Mouse (Mus musculus) left cerebral cortex, adult 2 months (tissue): Measurements from ENCODE around the gene Rbm11. TPM values are rescaled to one million over a fixed set of nuclear protein-coding genes. Genes with fewer than 3 reads are reported as not detected.

Experiments used
- DNase-seq, 2 experiments: peaks; one replicate each; pipeline ENCODE4 v3.0.0; 2021 to 2022; ENCODE audit warnings: low spot score in 2 of 2, mixed read lengths in 1 of 2; ENCODE audit errors: extremely low spot score in 1 of 2
- H3K27ac ChIP-seq: fragments of 200-600 bp; 2 replicates; pipeline ENCODE4 v1.8.1; 2022
- H3K4me3 ChIP-seq: fragments of 200-600 bp; 2 replicates; pipeline ENCODE4 v1.8.1; 2022
- CTCF ChIP-seq: fragments of 200-600 bp; IDR thresholded peaks from 2 replicates; pipeline ENCODE4 v1.8.1; 2022; ENCODE audit warnings: antibody characterized with exemption, mild to moderate bottlenecking, moderate library complexity
- intact Hi-C: fragments of 180-260 bp; cut with DNase I; formaldehyde crosslinking; loops from one replicate; pipeline ENCODE4 v1.15.1; 2025
- long read RNA-seq, 2 experiments: library from polyadenylated mRNA; stranded (forward); transcript quantifications; one replicate each; pipeline ENCODE4 v2.0.0; 2021; ENCODE audit warnings: borderline mapping rate in 2 of 2
- total RNA-seq, 2 experiments: library from RNA; stranded (reverse); gene quantifications; 2 replicates each; pipeline ENCODE4 v1.2.3; 2021

Rbm11 gene
- 1 to 10 TPM; 4.5 to 5.2 TPM for total RNA-seq
- long read RNA-seq, experiment 1, partial matches to known transcripts: 0 of 3 reads
- long read RNA-seq, experiment 1, other reads (novel, unspliced or antisense): 2 of 3 reads
- long read RNA-seq, experiment 2: 0 reads

- TF ChIP-seq CTCF: no peak
- DNase-seq: peak; percentile 82
- intact Hi-C loops: no loop called here
- Histone ChIP-seq H3K27ac (peak within 1 kb of the TSS; percentile 90), H3K4me3 (peak within 1 kb of the TSS; percentile 86)
Measured at GRCm38 (mm10) chr16:75592671-75593500, at the start of gene Rbm11. TSS of gene Rbm11 (plus strand) at chr16:75592844.

- H3K27ac ChIP-seq: no peak overlapping the region
- DNase-seq: no peak
- no peak overlapping the region for H3K4me3 ChIP-seq
- no peak for TF ChIP-seq CTCF
- intact Hi-C loops: no loop called here
Measured at GRCm38 (mm10) chr16:75545310-75545709, 47.3 kb upstream of the Rbm11 start.

GRCm38 (mm10) chr16:75562910-75563309 is 29.7 kb upstream of the Rbm11 start:
- Histone ChIP-seq H3K4me3 (no peak overlapping the region), H3K27ac (no peak overlapping the region)
- no peak for DNase-seq
- intact Hi-C loops: no loop called here
- no peak for TF ChIP-seq CTCF

DNA sequence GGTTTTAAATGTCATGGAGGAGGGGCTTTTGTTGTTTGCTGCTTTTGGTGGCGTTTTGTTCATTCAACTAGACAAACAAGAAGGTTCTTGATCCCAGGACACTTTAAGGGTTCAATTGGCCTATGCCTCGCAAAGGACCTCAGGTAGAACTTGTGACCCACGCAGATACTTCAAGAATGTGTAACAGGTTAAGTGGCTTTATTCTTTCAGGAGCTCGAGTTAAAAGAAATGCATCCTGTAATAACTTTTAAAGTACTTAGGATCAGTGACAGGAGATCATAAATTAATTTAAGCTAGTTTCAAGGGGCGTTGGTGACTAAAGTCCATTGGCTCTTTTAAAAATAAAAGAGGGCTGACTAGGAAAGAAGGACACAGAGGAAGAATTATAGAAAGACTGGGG is 10.4 kb upstream of the Rbm11 start:
- no peak overlapping the region for H3K27ac ChIP-seq
- no peak for DNase-seq
- intact Hi-C loops: no loop called here
- TF ChIP-seq CTCF: no peak
- H3K4me3 ChIP-seq: no peak overlapping the region

GRCm38 (mm10) chr16:75585961-75586360 is 6.7 kb upstream of the Rbm11 start, which contains the start of gene Lipi:
TSS of gene Lipi (minus strand) at chr16:75586061.
- no peak within 1 kb of the TSS for H3K4me3 ChIP-seq
- DNase-seq: no peak
- intact Hi-C loops: no loop called here
- H3K27ac ChIP-seq: no peak within 1 kb of the TSS
- no peak for TF ChIP-seq CTCF

DNA sequence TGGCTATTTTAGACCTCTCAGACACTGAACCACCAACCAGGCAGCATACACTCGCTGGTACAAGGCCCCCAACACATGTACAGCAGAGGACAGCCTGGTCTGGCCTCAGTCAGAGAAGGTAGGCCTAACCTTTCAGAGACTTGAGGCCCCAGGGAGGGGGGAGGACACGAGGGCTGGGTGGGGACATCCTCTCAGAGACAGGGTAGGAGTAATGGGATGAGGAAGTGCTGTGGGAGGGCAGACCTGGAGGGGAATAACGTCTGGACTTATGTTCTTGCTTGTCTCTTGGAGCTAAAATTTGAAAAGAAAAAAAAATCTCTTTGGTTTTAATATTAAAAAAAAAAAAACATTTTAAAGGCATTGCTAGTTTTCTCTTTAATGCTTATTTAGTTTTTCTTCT is 6.2 kb upstream of the Rbm11 start:
- H3K27ac ChIP-seq: no peak overlapping the region
- TF ChIP-seq CTCF: no peak
- H3K4me3 ChIP-seq: no peak overlapping the region
- intact Hi-C loops: no loop called here
- no peak for DNase-seq

- intact Hi-C loops: no loop called here
- TF ChIP-seq CTCF: no peak
- Histone ChIP-seq H3K4me3 (peak overlapping the region; percentile 86), H3K27ac (no peak overlapping the region)
- no peak for DNase-seq
Measured at GRCm38 (mm10) chr16:75593501-75594183, 998 bp downstream of the Rbm11 start.

DNA sequence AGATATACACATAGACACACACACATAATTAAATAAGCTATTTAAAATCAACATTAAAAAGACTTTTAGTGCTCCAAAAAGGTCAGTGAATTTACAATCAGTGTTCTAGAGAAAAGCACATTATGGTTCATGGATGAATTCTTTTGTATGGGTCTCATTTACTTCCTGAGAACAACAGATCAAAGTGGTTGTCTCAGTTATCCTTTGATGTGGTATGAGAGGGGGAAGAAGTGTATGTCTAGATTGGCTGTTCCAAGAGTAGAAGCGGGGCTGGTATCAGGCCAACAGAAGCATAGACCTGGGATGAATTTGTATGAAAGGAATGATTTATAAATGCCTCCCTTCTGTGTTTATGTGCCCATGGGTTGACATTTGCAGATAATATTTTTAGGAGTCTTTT is 13.8 kb downstream of the Rbm11 start:
- intact Hi-C loops: no loop called here
- DNase-seq: no peak
- Histone ChIP-seq H3K27ac (no peak overlapping the region), H3K4me3 (no peak overlapping the region)
- TF ChIP-seq CTCF: no peak

DNA sequence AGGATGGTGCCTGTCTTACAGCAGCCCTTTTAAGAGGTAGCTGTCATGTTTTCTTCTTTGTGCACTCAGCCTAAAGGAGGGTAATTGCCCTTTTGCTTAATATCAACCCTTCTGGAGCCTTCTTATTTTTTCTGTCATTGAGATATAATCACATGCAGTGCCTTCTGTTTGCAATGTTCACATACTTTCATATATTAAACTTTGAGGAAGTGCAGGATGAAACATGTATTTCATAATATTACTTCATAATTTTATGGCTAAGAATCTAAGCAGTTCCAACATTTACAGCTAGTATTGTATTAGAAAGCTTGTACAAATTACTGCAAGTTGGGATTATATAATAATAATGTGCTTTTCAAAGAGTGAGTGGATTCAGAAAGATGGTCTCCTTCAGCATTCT is 19.9 kb downstream of the Rbm11 start:
- TF ChIP-seq CTCF: no peak
- intact Hi-C loops: no loop called here
- no peak for DNase-seq
- Histone ChIP-seq H3K27ac (no peak overlapping the region), H3K4me3 (no peak overlapping the region)

DNA sequence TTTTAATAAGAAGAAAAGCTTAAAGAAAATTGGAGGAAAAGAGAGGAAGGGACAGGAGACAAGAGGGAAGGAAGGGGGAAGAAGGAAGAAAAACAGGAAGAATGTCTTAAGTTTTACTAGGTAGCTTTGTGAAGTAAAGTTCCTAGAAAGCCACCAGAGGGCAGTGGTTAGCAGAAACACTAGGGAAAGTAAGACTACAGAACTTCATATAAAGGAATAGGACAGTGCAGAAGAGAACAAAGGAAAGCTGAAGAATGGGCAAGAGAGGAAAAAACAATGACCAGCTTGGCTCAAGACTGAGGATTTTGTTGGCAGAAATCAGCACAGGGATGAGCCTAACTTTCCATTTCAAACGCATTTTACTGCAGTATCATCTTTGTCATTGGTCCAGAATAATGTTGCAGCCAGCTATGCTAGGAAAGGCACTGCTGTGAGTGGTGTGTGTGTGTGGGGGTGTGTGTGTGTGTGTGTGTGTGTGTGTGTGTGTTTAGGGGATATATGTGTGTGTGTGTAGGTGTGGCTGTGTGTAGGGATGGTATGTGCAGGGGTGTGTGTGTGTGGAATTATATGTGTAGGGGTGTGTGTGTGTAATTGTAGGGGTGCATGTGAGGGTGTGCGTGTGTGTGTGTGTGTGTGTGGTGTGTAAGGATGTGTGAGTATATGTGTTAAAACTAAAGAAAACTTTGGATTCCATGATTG is 25.2 kb downstream of the Rbm11 start:
- intact Hi-C loops: loop anchor here (2.0 to 5.0 kb wide), 2 partner anchors 275 to 1279 kb away; no protein-coding TSS in a partner anchor
- DNase-seq: peak in 1 of 2 experiments; percentile 26

GRCm38 (mm10) chr16:75627862-75628261 is 35.2 kb downstream of the Rbm11 start:
- intact Hi-C loops: no loop called here
- TF ChIP-seq CTCF: peak; percentile 54
- DNase-seq: no peak
- H3K4me3 ChIP-seq: no peak overlapping the region
- H3K27ac ChIP-seq: no peak overlapping the region

More for the DNA sequence above, 25.2 kb downstream of the Rbm11 start:
- H3K4me3 ChIP-seq: no peak overlapping the region
- H3K27ac ChIP-seq: no peak overlapping the region
- TF ChIP-seq CTCF: peak; percentile 71

Other genes with a start within 250 kb of the Rbm11 start
- gene Lipi, start 6.8 kb upstream of the Rbm11 start, total RNA-seq: not detected
- 10 to 100 TPM; 32.9 to 33.8 TPM for gene Hspa13, start 174.3 kb downstream of the Rbm11 start, total RNA-seq